Mouse (Mus musculus) T-helper 17 cell (primary cell): ENCODE data around the gene Elavl2.

ENCODE experiments used
- in situ Hi-C, 2 experiments: fragments of 300-600 bp; cut with MboI, MseI; formaldehyde crosslinking; loops; 1 replicate in 1 of 2; 2 replicates in 1 of 2; pipeline ENCODE4 v1.15.1; 2025; ENCODE audit warnings: high pct_unique_total_duplicates in 2 of 2

Elavl2 gene

GRCm38 (mm10) chr4:91213917-91214316 is 186.7 kb downstream of the Elavl2 start:
- in situ Hi-C loops = no loop called here

- in situ Hi-C loops = no loop called here
These were observed 191.9 kb downstream of the Elavl2 start for GRCm38 (mm10) chr4:91208415-91209292.
